Mouse (Mus musculus): Measurements from ENCODE around the gene Lpcat2b.

GRCm38 (mm10) chr5:107402436-107402835 lies 28.9 kb upstream of the Lpcat2b start, which contains the start of gene Ephx4:
- no peak for TF ChIP-seq CTCF (conservative IDR thresholded peaks at IDR 0.05; ENCODE audit: low read length)
- TF ChIP-seq NANOG (IDR thresholded peaks at IDR 0.05; ENCODE audit: borderline replicate concordance, low read length), result no peak
- TF ChIP-seq POU5F1 (IDR thresholded peaks at IDR 0.05; ENCODE audit: borderline replicate concordance, low read length), result no peak

Data from E14TG2a.4 (cell line).